Mouse (Mus musculus): ENCODE measurements at regions not wholly inside any gene's neighbourhood (a gene's known extent, or its start where the extent isn't known, plus 50 kb on each side); places are given as distances from the start of the nearest gene placed in this dataset.

GRCm38 (mm10) chr2:54154501-54155183 is 69.3 kb upstream of the Rprm start:
- no peak for DNase-seq

DNA sequence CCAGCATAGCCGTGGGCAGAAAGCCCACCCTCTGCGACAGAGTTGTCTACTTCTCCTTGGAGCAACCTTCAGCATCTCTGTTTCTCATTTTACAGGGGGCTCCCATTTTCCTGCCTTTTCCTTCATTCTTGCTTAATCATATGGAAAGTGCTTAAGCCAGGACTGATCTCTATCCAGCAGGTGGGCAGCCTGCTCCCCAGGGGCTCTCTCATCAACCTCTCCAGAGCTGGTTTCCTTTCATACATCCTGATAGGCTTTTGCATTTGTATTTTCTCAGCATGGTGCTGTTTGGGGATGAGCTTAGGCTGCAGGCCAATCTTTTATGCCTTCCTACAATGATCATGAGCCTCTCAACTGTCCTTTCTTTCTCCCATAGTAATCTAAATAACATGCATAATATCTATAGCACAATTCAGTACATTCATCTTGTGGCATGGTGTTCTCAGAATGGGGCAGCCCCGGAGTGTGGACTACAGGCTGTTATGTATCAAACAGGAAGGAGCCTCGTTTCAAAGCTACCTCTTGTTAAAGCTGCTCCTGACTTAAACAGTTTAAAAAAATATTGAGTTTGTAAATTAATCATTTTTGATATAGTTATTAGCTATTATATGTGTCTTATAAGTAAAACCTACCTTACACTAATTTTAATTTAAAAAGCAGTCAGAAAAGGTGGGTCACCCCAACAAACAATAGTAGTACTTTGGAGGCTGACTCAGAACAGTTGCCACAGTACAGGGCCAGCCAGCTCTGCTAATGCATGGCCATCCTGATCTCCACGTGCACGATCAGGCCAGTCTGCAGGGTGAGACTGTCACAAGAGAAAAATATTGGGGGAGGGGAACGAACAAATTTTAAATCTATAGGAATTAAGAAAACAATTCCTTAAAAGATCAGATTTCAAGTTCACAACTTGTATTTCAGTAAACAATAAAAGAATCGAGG is 73.6 kb upstream of the Rprm start:
- DNase-seq, result no peak

GRCm38 (mm10) chr2:54177549-54177948 is 92.2 kb upstream of the Rprm start:
- DNase-seq, result no peak

DNA sequence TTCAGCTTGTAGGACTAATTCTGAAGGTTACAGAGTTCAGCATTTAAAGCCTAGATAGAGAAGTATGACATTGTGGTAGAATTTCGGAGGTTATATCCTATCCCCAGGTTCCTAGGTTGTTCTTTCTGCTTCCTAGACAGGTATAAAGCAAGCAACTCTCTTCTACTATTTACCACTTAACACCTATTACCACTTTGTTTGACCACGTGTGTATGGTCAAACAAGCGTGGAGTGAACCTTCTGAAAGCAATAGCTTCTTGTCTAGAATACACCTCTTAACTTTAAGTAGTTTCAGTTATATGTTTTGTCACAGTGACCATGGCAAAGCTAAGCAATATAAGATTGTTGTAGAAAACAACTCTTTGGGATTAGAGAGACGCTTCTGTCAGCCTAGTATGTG is 105.5 kb upstream of the Rprm start:
- DNase-seq, result no peak

GRCm38 (mm10) chr2:54198343-54198742 is 113.0 kb upstream of the Rprm start:
- no peak for DNase-seq

DNA sequence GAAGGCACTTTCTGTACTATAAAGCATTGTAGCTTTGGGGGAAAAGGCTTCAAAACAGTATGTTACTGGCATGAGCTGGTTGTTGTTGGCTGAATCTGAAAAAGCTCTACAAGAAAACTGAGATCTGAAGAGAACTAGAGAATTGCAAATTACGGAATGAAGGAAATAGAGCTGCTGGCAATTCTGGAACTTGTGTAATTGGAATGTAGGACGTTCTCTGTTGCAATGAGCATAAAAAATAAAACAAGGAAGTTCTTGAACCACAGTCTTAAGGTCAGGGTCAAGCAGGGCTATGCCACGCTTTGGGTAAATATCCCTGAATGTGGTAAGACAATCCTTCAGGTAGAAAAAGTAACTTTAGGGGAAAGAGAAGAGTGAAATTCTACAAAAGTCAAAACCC is 130.2 kb upstream of the Rprm start:
- no peak for DNase-seq

- no peak for DNase-seq
Measured at GRCm38 (mm10) chr2:54228613-54229012, 143.3 kb upstream of the Rprm start.

DNA sequence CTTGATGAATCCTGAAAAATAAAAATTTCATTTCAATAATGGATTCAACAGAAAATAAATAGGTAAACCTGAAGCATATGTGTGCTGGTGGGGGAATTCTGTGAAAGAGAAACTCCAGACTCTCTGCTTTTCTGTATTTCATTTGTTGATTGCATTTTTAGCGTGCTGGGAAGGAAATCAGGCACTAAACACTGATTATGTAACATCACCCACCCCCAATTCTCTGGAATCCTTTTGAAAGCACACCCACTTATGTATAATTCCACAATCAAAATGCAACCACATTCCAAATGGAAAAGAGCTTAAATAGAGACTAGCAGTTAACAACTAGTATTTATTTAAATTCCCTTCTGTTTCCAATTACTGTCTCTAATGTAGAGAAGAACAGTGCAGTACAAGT is 143.7 kb upstream of the Rprm start:
- DNase-seq, result no peak

DNA sequence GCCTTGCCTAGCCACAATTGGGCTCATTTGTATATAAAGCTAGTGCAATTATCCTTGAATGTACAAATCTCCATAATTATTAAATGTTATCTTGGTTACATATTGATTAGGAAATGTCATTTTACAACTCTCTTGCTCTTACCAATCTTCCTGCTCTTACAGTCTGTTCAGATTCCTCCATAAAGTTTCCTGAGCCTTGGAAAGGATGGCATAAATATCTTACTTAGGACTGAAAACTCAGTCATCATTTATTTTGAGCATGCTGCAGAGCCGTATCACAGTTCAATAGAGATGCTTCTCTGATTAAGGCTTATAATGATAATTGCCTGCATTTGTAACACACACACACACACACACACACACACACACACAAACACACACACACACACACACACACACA is 151.4 kb upstream of the Rprm start:
- DNase-seq, result no peak

DNA sequence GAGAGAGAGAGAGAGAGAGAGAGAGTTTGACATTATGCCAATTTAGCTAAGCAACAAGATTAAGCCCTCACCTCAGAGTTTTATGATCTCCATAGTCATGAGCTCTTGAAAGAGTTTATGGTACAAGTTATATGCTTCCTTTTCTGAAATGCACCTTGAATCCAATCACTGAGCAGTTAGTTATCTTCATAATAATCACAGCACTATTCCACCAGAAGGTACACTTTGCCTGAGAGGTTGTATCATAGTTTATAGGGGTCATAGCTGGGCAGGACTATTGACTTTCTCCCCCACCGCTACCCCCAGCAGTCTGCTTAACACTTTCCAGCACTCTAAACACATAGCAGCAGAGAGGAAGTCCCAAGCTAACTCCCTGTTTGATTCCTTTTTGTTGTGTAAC is 151.8 kb upstream of the Rprm start:
- no peak for DNase-seq

DNA sequence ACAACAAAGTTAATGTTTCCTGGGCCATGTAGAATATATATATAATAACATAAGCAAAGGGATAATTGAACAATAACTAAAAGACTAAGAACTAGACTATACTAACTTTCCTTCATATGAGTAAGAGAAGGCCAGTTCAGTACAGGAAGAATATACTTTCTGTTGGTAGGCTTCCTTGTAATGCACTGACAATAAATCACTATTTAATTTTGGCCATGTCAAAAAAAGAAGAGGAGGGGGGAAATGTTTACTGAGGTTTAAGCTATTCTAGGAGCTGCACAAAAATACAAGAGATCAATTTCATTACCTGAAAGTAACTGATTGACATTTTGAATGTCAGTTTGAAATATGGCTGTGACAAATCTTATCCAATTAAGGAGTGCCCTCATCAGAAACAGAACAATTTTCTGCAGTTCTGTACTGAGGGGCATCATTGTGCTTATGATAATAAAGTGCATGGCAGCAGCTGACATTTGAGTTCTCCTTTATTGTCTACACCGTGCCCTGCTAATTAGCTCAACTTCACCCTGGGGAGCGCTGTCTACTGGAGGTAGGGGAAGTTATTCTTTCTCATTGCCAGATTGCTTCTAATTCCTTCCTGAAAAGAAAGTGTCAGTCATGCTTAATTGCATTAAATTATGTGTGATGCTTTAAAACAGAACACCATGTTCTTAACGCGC is 171.2 kb upstream of the Galnt13 start:
- DNase-seq, result peak; percentile 19

- DNase-seq, result no peak
Measured at GRCm38 (mm10) chr2:54265453-54265823, 170.7 kb upstream of the Galnt13 start.

DNA sequence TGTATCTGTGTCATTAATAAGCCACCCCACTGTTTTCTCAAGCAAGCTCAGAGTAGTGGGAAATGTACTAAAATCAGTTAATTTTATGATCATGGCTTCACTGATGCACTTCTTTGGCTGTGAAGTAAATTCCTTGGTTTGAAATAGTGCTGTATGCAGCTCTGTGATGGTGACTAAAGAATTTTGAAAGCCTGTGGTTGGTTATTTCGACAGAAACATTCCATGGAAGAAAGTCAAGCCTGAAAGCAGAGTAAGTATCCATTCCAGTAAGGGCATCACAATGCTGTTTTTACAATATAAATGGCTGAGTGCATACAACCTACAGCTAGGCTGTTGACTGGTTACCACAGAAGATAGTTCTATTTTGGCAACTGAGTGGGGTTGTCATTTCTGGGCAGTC is 154.2 kb upstream of the Galnt13 start:
- no peak for DNase-seq

GRCm38 (mm10) chr2:54283876-54284275 is 152.2 kb upstream of the Galnt13 start:
- DNase-seq, result no peak

DNA sequence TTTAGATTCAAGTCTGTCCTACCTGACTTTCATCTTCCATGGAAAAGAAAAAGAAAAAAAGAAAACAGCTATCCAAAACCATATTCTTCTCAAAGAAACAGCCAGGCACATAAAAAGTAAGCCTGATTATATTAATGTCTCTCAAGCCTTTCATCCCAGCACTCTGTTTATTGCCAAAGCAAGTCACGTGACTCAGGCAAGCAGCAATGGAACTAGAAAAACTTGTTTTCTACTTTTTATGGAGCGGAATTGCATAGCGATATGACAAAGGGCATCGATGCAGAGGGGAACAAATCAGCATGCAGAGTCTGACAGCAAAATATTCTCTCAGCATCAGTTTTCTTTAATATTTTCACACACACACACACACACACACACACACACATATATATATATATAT is 130.6 kb upstream of the Galnt13 start:
- DNase-seq, result no peak

- DNase-seq, result peak; percentile 26
Measured at GRCm38 (mm10) chr2:54318559-54318958, 117.6 kb upstream of the Galnt13 start.

GRCm38 (mm10) chr2:54366963-54367362 is 69.2 kb upstream of the Galnt13 start:
- peak; percentile 0 for DNase-seq

- no peak for DNase-seq
Measured at GRCm38 (mm10) chr2:54379279-54379678, 56.8 kb upstream of the Galnt13 start.
